Mouse (Mus musculus): ENCODE data around the gene 2310022B05Rik. TPM values are rescaled to one million over a fixed set of nuclear protein-coding genes. Genes with fewer than 3 reads are reported as not detected.

2310022B05Rik gene
- polyA plus RNA-seq, 1 experiment from 2014 or later: 18.1 TPM

Other genes with a start within 250 kb of the 2310022B05Rik start
- 7.6 and 8.6 TPM in 2 replicates for gene Pgbd5, start 223.7 kb downstream of the 2310022B05Rik start, polyA plus RNA-seq (2015; fragmentation: Nextera tagmentation; extraction: Ambion mirVana)
- gene Cog2, start 142.6 kb downstream of the 2310022B05Rik start, polyA plus RNA-seq (2015; fragmentation: Nextera tagmentation; extraction: Ambion mirVana): 38.2 and 40.6 TPM in 2 replicates
- gene Agt, start 93.7 kb downstream of the 2310022B05Rik start, polyA plus RNA-seq (2015; fragmentation: Nextera tagmentation; extraction: Ambion mirVana): not detected in 2 replicates
- 0.07 and 0.10 TPM in 2 replicates for gene Capn9, start 87.3 kb downstream of the 2310022B05Rik start, polyA plus RNA-seq (2015; fragmentation: Nextera tagmentation; extraction: Ambion mirVana)
- 55.0 and 60.2 TPM in 2 replicates for gene Ttc13, start 58.6 kb upstream of the 2310022B05Rik start, polyA plus RNA-seq (2015; fragmentation: Nextera tagmentation; extraction: Ambion mirVana)
- gene Arv1, start 58.8 kb upstream of the 2310022B05Rik start, polyA plus RNA-seq (2015; fragmentation: Nextera tagmentation; extraction: Ambion mirVana): 32.6 and 33.3 TPM in 2 replicates
- gene Fam89a, start 88.5 kb upstream of the 2310022B05Rik start, polyA plus RNA-seq (2015; fragmentation: Nextera tagmentation; extraction: Ambion mirVana): 0.40 and 0.43 TPM in 2 replicates
- 16.8 and 17.6 TPM in 2 replicates for gene Trim67, start 129.7 kb upstream of the 2310022B05Rik start, polyA plus RNA-seq (2015; fragmentation: Nextera tagmentation; extraction: Ambion mirVana)
- 99.1 and 106 TPM in 2 replicates for gene Gnpat, start 199.7 kb upstream of the 2310022B05Rik start, polyA plus RNA-seq (2015; fragmentation: Nextera tagmentation; extraction: Ambion mirVana)
- 35.9 and 37.4 TPM in 2 replicates for gene 2810004N23Rik, start 199.8 kb upstream of the 2310022B05Rik start, polyA plus RNA-seq (2015; fragmentation: Nextera tagmentation; extraction: Ambion mirVana)
- gene Exoc8, start 234.3 kb upstream of the 2310022B05Rik start, polyA plus RNA-seq (2015; fragmentation: Nextera tagmentation; extraction: Ambion mirVana): 11.8 and 14.4 TPM in 2 replicates
- 11.5 and 14.1 TPM in 2 replicates for gene Sprtn, start 234.5 kb upstream of the 2310022B05Rik start, polyA plus RNA-seq (2015; fragmentation: Nextera tagmentation; extraction: Ambion mirVana)